Mouse (Mus musculus) ES-E14 (cell line): ENCODE data around the gene Srp68.

Experiments used
- CHD2 ChIP-seq: IDR thresholded peaks from 2 replicates; pipeline ENCODE4 v1.6.1; 2014; ENCODE audit warnings: mild to moderate bottlenecking, low read depth, low read length, inconsistent platforms
- MAFK ChIP-seq: IDR thresholded peaks from 2 replicates; pipeline ENCODE4 v1.6.1; 2014; ENCODE audit warnings: mild to moderate bottlenecking, low read depth, low read length, inconsistent platforms; ENCODE audit not compliant: insufficient read depth
- ZC3H11A ChIP-seq: IDR thresholded peaks from 2 replicates; pipeline ENCODE4 v1.6.1; 2012; ENCODE audit warnings: low read depth, mild to moderate bottlenecking, inconsistent platforms, low read length, borderline replicate concordance
- ZNF384 ChIP-seq: IDR thresholded peaks from 2 replicates; pipeline ENCODE4 v1.6.1; 2012; ENCODE audit warnings: low read depth, low read length, inconsistent platforms

DNA sequence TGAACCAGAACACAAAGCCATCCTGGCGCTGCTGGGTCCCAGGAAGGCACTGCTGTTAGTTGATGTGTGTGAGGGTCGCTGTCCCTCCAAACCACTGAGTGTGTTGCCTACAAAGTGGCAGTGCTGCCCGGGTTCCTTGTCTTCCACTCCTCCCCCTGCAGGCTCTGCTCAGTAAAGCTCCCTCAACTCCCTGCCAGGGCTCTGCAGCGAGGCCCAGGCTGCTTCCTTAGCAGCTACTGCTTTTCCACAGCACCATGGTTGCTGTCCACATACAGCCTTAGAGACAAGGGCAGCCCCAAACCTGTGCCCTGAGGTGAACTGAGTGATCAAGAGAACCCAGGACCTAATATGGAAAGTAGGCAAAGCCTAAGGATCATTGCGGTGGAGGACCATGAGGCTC lies 13.3 kb upstream of the Srp68 start:
- TF ChIP-seq MAFK (no peak), ZC3H11A (no peak), ZNF384 (no peak), CHD2 (no peak)
